Mouse (Mus musculus) gastrocnemius, postnatal 4 days (tissue): ENCODE measurements around the gene Tcfl5. TPM values are rescaled to one million over a fixed set of nuclear protein-coding genes. Genes with fewer than 3 reads are reported as not detected.
A peak's percentile ranks its signal among the peaks of the same experiment; 100 is the strongest.

ENCODE experiments used
- DNase-seq, 2 experiments: peaks; one replicate each; pipeline ENCODE4 v3.0.0; 2021 to 2022; ENCODE audit warnings: low spot score in 2 of 2, mixed read lengths in 2 of 2
- total RNA-seq, 2 experiments: library from RNA; stranded (reverse); gene quantifications; 2 replicates each; pipeline ENCODE4 v1.2.3; 2021

Tcfl5 gene
- total RNA-seq, 2 experiments from 2014 or later, result 0.93 to 1.3 TPM

GRCm38 (mm10) chr2:180600569-180601021 lies 41.9 kb downstream of the Tcfl5 start:
- DNase-seq, result no peak

DNA sequence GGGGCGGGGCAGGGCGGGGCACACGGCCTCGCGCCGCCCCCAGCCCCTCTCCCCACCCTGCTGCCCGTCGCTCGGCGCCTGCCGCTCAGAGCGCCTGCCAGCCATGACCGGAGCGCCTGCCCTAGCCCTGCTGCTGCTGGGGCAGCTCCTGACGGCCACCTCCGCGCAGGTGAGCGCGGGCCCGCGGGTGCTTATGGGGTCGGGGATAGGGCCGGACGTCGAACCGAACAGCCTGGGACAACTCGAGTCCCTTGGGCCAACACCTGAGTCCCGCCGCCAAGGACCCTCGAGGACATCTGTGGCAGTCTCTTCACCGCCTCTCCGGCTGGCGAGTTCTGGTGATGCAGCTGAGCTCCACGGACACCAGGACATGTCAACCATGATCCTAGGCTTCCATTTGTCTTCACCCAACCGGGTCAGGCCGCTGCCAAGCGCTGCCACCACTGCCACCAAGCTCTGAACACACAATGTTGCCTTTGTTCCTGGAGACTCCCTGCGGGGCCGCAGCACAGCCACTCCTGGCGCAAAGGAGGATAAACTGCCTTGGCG lies 44.3 kb downstream of the Tcfl5 start:
- no peak for DNase-seq

GRCm38 (mm10) chr2:180597490-180597889 lies 45.0 kb downstream of the Tcfl5 start, which contains the start of gene Col9a3:
Col9a3 (plus strand) TSS chr2:180597790.
- DNase-seq, result no peak

DNA sequence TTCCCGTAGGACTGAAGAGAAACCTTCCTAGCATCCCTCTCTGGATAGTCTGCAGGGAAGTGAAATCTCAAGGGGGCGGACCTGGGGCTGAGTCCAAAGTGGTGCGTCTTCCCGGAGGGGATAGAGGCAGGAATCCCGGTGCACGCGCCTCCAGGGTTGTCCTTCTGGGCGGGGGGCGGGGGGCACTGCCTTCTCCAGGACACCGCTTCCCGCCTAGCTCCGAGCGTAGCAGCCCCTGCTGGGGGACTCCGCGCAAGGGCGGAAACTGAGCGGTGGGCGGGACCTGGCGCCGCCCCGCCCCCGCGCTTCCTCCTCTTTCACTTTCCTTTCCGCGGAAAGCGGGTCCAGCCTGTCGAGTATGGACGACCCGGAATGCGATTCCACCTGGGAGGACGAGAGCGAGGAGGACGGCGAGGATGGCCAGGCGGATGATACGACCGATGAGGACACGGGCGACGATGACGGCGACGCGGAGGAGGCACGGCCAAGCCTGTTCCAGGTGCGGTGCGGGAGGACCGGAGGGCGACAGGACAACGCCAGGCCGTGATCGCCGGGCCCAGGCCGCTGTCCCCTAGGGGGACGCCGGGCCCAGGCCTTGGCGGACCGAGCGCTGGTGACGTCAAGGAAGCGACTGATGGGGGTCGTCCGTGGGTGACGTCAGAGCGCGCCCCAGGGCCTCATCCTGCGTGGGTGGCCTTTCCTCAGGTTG lies 53.2 kb downstream of the Tcfl5 start, which contains the start of gene Ogfr:
Gene Ogfr (plus strand): TSS at position 123 of the 709 bp plus-strand sequence.
- DNase-seq, result peak; percentile 70 to 85

DNA sequence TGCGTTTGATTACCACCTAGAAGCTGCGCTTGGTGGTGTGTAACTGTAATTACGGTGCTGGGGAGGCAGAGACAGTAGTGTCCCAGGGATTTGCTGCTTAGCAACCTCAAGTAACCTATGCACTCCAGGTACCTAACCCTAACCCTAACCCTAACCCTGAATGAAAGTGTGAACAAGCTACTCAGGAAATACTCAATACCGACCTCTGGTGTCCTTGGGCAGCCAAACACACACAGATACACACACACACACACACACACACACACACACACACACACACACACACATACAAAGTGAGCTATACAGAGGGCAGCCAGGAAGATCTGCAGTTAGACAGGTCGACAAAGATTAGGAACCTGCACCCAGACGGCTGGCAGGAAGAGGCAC lies 53.8 kb downstream of the Tcfl5 start:
- no peak for DNase-seq

GRCm38 (mm10) chr2:180583154-180583507 lies 59.4 kb downstream of the Tcfl5 start:
- DNase-seq, result no peak

DNA sequence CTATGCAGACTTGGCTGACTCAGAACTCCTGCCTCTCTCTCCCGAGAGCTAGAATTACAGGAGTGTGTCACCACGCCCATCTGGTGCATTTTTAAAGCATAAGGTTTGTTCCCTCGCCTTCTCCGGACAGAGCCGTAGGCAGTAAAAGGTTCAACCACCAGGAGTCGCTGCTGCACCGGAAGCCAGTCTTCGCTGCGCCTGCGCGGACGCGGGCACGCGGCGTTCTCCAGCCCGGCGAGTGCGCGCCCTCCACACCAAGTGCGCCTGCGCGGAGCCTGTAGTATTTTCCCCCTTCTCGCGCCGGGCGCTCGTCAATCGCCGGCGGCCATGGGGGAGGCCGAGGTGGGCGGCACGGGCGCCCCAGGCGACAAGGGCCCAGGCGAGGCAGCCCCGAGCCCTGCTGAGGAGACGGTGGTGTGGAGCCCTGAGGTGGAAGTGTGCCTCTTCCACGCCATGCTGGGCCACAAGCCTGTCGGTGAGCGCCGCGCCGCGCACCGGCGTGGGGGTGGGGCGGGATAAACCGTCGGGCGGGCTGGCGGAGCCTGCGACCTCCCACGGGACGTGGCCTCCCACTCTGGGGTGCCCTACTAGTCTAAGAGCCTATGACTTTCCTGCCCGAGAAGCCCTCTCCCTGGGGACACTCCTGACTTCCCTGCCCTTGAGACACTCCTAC lies 59.9 kb downstream of the Tcfl5 start:
- peak; percentile 97 for DNase-seq

DNA sequence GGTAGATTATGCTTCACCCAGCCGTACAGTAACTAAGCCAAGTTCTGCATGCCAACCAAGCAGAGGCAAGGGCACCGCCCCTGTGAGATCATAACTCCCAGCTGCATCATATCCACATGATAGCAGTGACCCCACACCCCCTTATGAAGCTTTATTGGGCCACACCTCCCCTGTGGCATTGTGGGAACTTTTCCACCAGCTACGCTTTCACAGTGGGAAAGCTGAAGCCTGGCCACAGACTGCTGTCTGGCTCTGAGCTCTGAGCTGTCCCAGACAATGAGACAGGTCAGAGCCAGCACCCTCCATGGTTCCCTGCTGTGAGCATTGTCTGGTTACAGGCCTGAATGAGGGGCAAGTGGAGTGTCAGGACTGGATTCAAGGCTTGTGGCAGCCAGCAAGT lies 61.5 kb downstream of the Tcfl5 start, which contains the start of gene Mrgbp:
Gene Mrgbp (plus strand): TSS at position 303 of the 400 bp plus-strand sequence.
- no peak for DNase-seq

DNA sequence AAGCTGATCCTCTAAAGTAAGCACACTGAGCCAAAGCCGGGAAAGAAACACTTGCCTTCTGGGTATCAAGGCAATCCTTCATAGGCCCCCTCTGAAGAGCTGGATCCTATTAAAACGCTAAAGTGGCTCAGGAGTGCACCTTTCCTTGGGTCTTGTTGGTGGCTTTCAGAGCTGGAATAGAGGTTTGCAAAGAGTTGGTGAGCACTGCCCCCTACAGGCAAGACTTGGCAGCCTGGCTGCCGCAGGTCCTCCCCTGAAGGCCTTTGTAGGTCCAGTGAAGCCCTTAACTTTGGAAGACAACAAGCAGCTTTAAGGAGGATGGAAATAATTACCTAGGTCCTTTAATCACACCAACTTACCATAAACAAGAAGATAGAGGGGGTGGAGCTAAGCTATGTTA lies 63.8 kb downstream of the Tcfl5 start:
- peak in 1 of 2 experiments; percentile 61 for DNase-seq

GRCm38 (mm10) chr2:180576482-180576881 lies 66.0 kb downstream of the Tcfl5 start:
- no peak for DNase-seq

Other genes starting within 250 kb of the Tcfl5 start
- under 1 TPM; 0.21 to 0.69 TPM for gene Slco4a1, start 186.5 kb downstream of the Tcfl5 start, total RNA-seq
- under 1 TPM; 0.10 to 0.13 TPM for gene Ntsr1, start 142.7 kb downstream of the Tcfl5 start, total RNA-seq
- gene Mrgbp, start 61.4 kb downstream of the Tcfl5 start, total RNA-seq, result 10 to 100 TPM; 14.1 to 17.3 TPM
- gene Ogfr, start 53.5 kb downstream of the Tcfl5 start, total RNA-seq, result 10 to 100 TPM; 46.8 to 52.2 TPM
- gene Col9a3, start 44.9 kb downstream of the Tcfl5 start, total RNA-seq, result 1 to 10 TPM; 2.2 to 2.7 TPM
- gene Dido1, start 67.3 kb upstream of the Tcfl5 start, total RNA-seq, result 10 to 100 TPM; 37.9 to 41.3 TPM
- 10 to 100 TPM; 55.3 to 63.3 TPM for gene Gid8, start 67.4 kb upstream of the Tcfl5 start, total RNA-seq
- under 1 TPM; 0.73 to 0.93 TPM for gene Slc17a9, start 82.6 kb upstream of the Tcfl5 start, total RNA-seq
- gene Bhlhe23, start 134.2 kb upstream of the Tcfl5 start, total RNA-seq, result not detected